Mouse (Mus musculus): ENCODE results near the gene Sh3rf1. TPM values are rescaled to one million over a fixed set of nuclear protein-coding genes. Genes with fewer than 3 reads are reported as not detected.

Gene Sh3rf1
- polyA plus RNA-seq, 1 experiment from 2014 or later = 15.5 TPM

- Histone ChIP-seq H3K27me3 (ENCODE audit: control insufficient read depth, insufficient read depth, low read length) (no peaks in the 10 kb centered on the region), H3K4me1 (ENCODE audit: control insufficient read depth, insufficient read depth, low read length) (no peaks in the 10 kb centered on the region), H3K9me3 (ENCODE audit: control insufficient read depth, low read depth, low read length) (no peaks in the 10 kb centered on the region), H3K36me3 (ENCODE audit: control insufficient read depth, insufficient read depth, low read length) (no peaks in the 10 kb centered on the region), H3K9ac (replicated peaks; ENCODE audit: low read depth, low read length) (no peak overlapping the region), H3K4me3 (ENCODE audit: low read depth, low read length) (no peak overlapping the region), H3K27ac (ENCODE audit: low read length) (no peak overlapping the region), H3K4me2 (replicated peaks; ENCODE audit: low read depth, low read length) (no peak overlapping the region)
- WGBS = 71% methylated on average over 12 of the region's 12 CpGs
- ATAC-seq (ENCODE audit: insufficient number of reproducible peaks, insufficient read depth, low FRiP score, low read depth) = no peak
These were observed 71.8 kb downstream of the Sh3rf1 start for GRCm38 (mm10) chr8:61295441-61295840.

GRCm38 (mm10) chr8:61298828-61299227 is 75.2 kb downstream of the Sh3rf1 start:
- ATAC-seq (ENCODE audit: insufficient number of reproducible peaks, insufficient read depth, low FRiP score, low read depth) = no peak
- Histone ChIP-seq H3K9ac (replicated peaks; ENCODE audit: low read depth, low read length) (no peak overlapping the region), H3K36me3 (ENCODE audit: control insufficient read depth, insufficient read depth, low read length) (no peaks in the 10 kb centered on the region), H3K4me2 (replicated peaks; ENCODE audit: low read depth, low read length) (no peak overlapping the region), H3K27me3 (ENCODE audit: control insufficient read depth, insufficient read depth, low read length) (no peaks in the 10 kb centered on the region), H3K9me3 (ENCODE audit: control insufficient read depth, low read depth, low read length) (no peaks in the 10 kb centered on the region), H3K4me1 (ENCODE audit: control insufficient read depth, insufficient read depth, low read length) (no peaks in the 10 kb centered on the region), H3K27ac (ENCODE audit: low read length) (no peak overlapping the region), H3K4me3 (ENCODE audit: low read depth, low read length) (no peak overlapping the region)
- WGBS = 62% methylated on average over 4 of the region's 4 CpGs

- Histone ChIP-seq H3K27me3 (ENCODE audit: control insufficient read depth, insufficient read depth, low read length) (no peaks in the 10 kb centered on the region), H3K9ac (replicated peaks; ENCODE audit: low read depth, low read length) (no peak overlapping the region), H3K4me2 (replicated peaks; ENCODE audit: low read depth, low read length) (no peak overlapping the region), H3K36me3 (ENCODE audit: control insufficient read depth, insufficient read depth, low read length) (no peaks in the 10 kb centered on the region), H3K4me3 (ENCODE audit: low read depth, low read length) (no peak overlapping the region), H3K27ac (ENCODE audit: low read length) (no peak overlapping the region), H3K9me3 (ENCODE audit: control insufficient read depth, low read depth, low read length) (no peaks in the 10 kb centered on the region), H3K4me1 (ENCODE audit: control insufficient read depth, insufficient read depth, low read length) (no peaks in the 10 kb centered on the region)
- ATAC-seq (ENCODE audit: insufficient number of reproducible peaks, insufficient read depth, low FRiP score, low read depth) = no peak
- 76% methylated on average over 18 of the region's 18 CpGs for WGBS
These were observed 77.8 kb downstream of the Sh3rf1 start for GRCm38 (mm10) chr8:61301298-61302028.

- 78% methylated on average over 5 of the region's 5 CpGs for WGBS
- H3K27me3 ChIP-seq (ENCODE audit: control insufficient read depth, insufficient read depth, low read length) = no peaks in the 10 kb centered on the region
- H3K27ac ChIP-seq (ENCODE audit: low read length) = no peak overlapping the region
- no peaks in the 10 kb centered on the region for H3K36me3 ChIP-seq (ENCODE audit: control insufficient read depth, insufficient read depth, low read length)
- no peak overlapping the region for H3K9ac ChIP-seq (replicated peaks; ENCODE audit: low read depth, low read length)
- no peaks in the 10 kb centered on the region for H3K4me1 ChIP-seq (ENCODE audit: control insufficient read depth, insufficient read depth, low read length)
- ATAC-seq (ENCODE audit: insufficient number of reproducible peaks, insufficient read depth, low FRiP score, low read depth) = no peak
- H3K4me3 ChIP-seq (ENCODE audit: low read depth, low read length) = no peak overlapping the region
- H3K9me3 ChIP-seq (ENCODE audit: control insufficient read depth, low read depth, low read length) = no peaks in the 10 kb centered on the region
- H3K4me2 ChIP-seq (replicated peaks; ENCODE audit: low read depth, low read length) = no peak overlapping the region
These were observed 78.3 kb downstream of the Sh3rf1 start for GRCm38 (mm10) chr8:61302029-61302368.

GRCm38 (mm10) chr8:61305451-61306070 is 81.9 kb downstream of the Sh3rf1 start:
- no peak overlapping the region for H3K27ac ChIP-seq (ENCODE audit: low read length)
- H3K36me3 ChIP-seq (ENCODE audit: control insufficient read depth, insufficient read depth, low read length) = no peaks in the 10 kb centered on the region
- WGBS = 79% methylated on average over 7 of the region's 7 CpGs
- H3K4me1 ChIP-seq (ENCODE audit: control insufficient read depth, insufficient read depth, low read length) = 0 out of 2 replicates have a peak, but pooled peaks cover 3% of the 10 kb centered on the region
- H3K4me2 ChIP-seq (replicated peaks; ENCODE audit: low read depth, low read length) = no peak overlapping the region
- H3K27me3 ChIP-seq (ENCODE audit: control insufficient read depth, insufficient read depth, low read length) = no peaks in the 10 kb centered on the region
- no peak for ATAC-seq (ENCODE audit: insufficient number of reproducible peaks, insufficient read depth, low FRiP score, low read depth)
- H3K4me3 ChIP-seq (ENCODE audit: low read depth, low read length) = no peak overlapping the region
- H3K9me3 ChIP-seq (ENCODE audit: control insufficient read depth, low read depth, low read length) = no peaks in the 10 kb centered on the region
- H3K9ac ChIP-seq (replicated peaks; ENCODE audit: low read depth, low read length) = no peak overlapping the region

GRCm38 (mm10) chr8:61306501-61307112 is 82.9 kb downstream of the Sh3rf1 start:
- no peak for ATAC-seq (ENCODE audit: insufficient number of reproducible peaks, insufficient read depth, low FRiP score, low read depth)
- WGBS = 87% methylated on average over 4 of the region's 4 CpGs
- H3K9ac ChIP-seq (replicated peaks; ENCODE audit: low read depth, low read length) = no peak overlapping the region
- no peak overlapping the region for H3K4me3 ChIP-seq (ENCODE audit: low read depth, low read length)
- H3K4me2 ChIP-seq (replicated peaks; ENCODE audit: low read depth, low read length) = no peak overlapping the region
- no peaks in the 10 kb centered on the region for H3K36me3 ChIP-seq (ENCODE audit: control insufficient read depth, insufficient read depth, low read length)
- H3K27ac ChIP-seq (ENCODE audit: low read length) = no peak overlapping the region
- no peaks in the 10 kb centered on the region for H3K27me3 ChIP-seq (ENCODE audit: control insufficient read depth, insufficient read depth, low read length)
- H3K4me1 ChIP-seq (ENCODE audit: control insufficient read depth, insufficient read depth, low read length) = 0 out of 2 replicates have a peak, but pooled peaks cover 5% of the 10 kb centered on the region
- H3K9me3 ChIP-seq (ENCODE audit: control insufficient read depth, low read depth, low read length) = no peaks in the 10 kb centered on the region

GRCm38 (mm10) chr8:61308896-61309295 is 85.2 kb downstream of the Sh3rf1 start:
- H3K9me3 ChIP-seq (ENCODE audit: control insufficient read depth, low read depth, low read length) = no peaks in the 10 kb centered on the region
- no peak overlapping the region for H3K4me2 ChIP-seq (replicated peaks; ENCODE audit: low read depth, low read length)
- 0 out of 2 replicates have a peak, but pooled peaks cover 5% of the 10 kb centered on the region for H3K4me1 ChIP-seq (ENCODE audit: control insufficient read depth, insufficient read depth, low read length)
- no peaks in the 10 kb centered on the region for H3K27me3 ChIP-seq (ENCODE audit: control insufficient read depth, insufficient read depth, low read length)
- no peak for ATAC-seq (ENCODE audit: insufficient number of reproducible peaks, insufficient read depth, low FRiP score, low read depth)
- H3K27ac ChIP-seq (ENCODE audit: low read length) = no peak overlapping the region
- no peak overlapping the region for H3K4me3 ChIP-seq (ENCODE audit: low read depth, low read length)
- H3K36me3 ChIP-seq (ENCODE audit: control insufficient read depth, insufficient read depth, low read length) = no peaks in the 10 kb centered on the region
- no peak overlapping the region for H3K9ac ChIP-seq (replicated peaks; ENCODE audit: low read depth, low read length)

- WGBS = 47% methylated on average over 20 of the region's 20 CpGs
- no peak overlapping the region for H3K4me2 ChIP-seq (replicated peaks; ENCODE audit: low read depth, low read length)
- 0 out of 2 replicates have a peak, but pooled peaks cover 5% of the 10 kb centered on the region for H3K4me1 ChIP-seq (ENCODE audit: control insufficient read depth, insufficient read depth, low read length)
- H3K27me3 ChIP-seq (ENCODE audit: control insufficient read depth, insufficient read depth, low read length) = no peaks in the 10 kb centered on the region
- H3K27ac ChIP-seq (ENCODE audit: low read length) = no peak overlapping the region; the same call in 1 of the 2 replicates
- H3K9ac ChIP-seq (replicated peaks; ENCODE audit: low read depth, low read length) = no peak overlapping the region
- no peaks in the 10 kb centered on the region for H3K9me3 ChIP-seq (ENCODE audit: control insufficient read depth, low read depth, low read length)
- H3K4me3 ChIP-seq (ENCODE audit: low read depth, low read length) = no peak overlapping the region
- H3K36me3 ChIP-seq (ENCODE audit: control insufficient read depth, insufficient read depth, low read length) = no peaks in the 10 kb centered on the region
- no peak for ATAC-seq (ENCODE audit: insufficient number of reproducible peaks, insufficient read depth, low FRiP score, low read depth)
These were observed 86.1 kb downstream of the Sh3rf1 start for GRCm38 (mm10) chr8:61309530-61310402.
